Mouse (Mus musculus): ENCODE measurements at regions not wholly inside any gene's neighbourhood (a gene's known extent, or its start where the extent isn't known, plus 50 kb on each side); places are given as distances from the start of the nearest gene placed in this dataset.
A peak's percentile ranks its signal among the peaks of the same experiment; 100 is the strongest.
"Not testable (repeated sequence)": the region's sequence is repeated elsewhere in the genome, so short reads cannot be mapped to it uniquely, and the experiment has no call there.

- DNase-seq (ENCODE audit: low read depth) = no peak
These were observed 165.8 kb upstream of the Nudt12 start for GRCm38 (mm10) chr17:59179018-59179417.

- DNase-seq (ENCODE audit: low read depth) = peak; percentile 32
These were observed 143.2 kb upstream of the Nudt12 start for GRCm38 (mm10) chr17:59156345-59156744.

GRCm38 (mm10) chr17:59143760-59144157 is 130.6 kb upstream of the Nudt12 start:
- no peak for DNase-seq (ENCODE audit: low read depth)

GRCm38 (mm10) chr17:59142995-59143759 is 130.0 kb upstream of the Nudt12 start:
- no peak for DNase-seq (ENCODE audit: low read depth)

GRCm38 (mm10) chr17:59138791-59139190 is 125.6 kb upstream of the Nudt12 start:
- DNase-seq (ENCODE audit: low read depth) = no peak

GRCm38 (mm10) chr17:59099376-59099775 is 86.2 kb upstream of the Nudt12 start:
- DNase-seq (ENCODE audit: low read depth) = peak; percentile 67

- DNase-seq (ENCODE audit: low read depth) = not testable (repeated sequence)
These were observed 63.7 kb upstream of the Nudt12 start for GRCm38 (mm10) chr17:59076846-59077245.

GRCm38 (mm10) chr17:59076361-59076760 is 63.2 kb upstream of the Nudt12 start:
- DNase-seq (ENCODE audit: low read depth) = not testable (repeated sequence)

All from 416B (cell line).